Comparison of ENCODE assay signal across 12 mouse cellular contexts in genomic region chr1:131228225-131228624, GRCm38 (mm10). TPM values are rescaled to one million over a fixed set of nuclear protein-coding genes. Genes with fewer than 3 reads are reported as not detected.
DNase-seq lines count a peak whose midpoint lies in the region; ATAC-seq and TF ChIP-seq lines count a peak whose summit lies in the region.
"Had no signal": no experiment of that assay in that cellular context is flagged by ENCODE, and none has a peak within 500 bp of the region (broad histone marks: within the 10 kb centered on the region; RNA-seq: fewer than 3 reads in every experiment).

No protein-coding gene starts in this region.

- peak overlapping the region; percentile 12; the same call in 1 of the 2 replicates for H3K9ac ChIP-seq in heart, embryonic 16.5 days (ENCODE audit: low read length)
- H3K9ac ChIP-seq in intestine, postnatal 0 days (ENCODE audit: low read depth, low read length), result no peak overlapping the region

- H3K27me3 ChIP-seq in heart, embryonic 16.5 days (ENCODE audit: control insufficient read depth, insufficient read depth, low read length), result no peaks in the 10 kb centered on the region
- H3K27me3 ChIP-seq in intestine, postnatal 0 days (replicated peaks; ENCODE audit: control insufficient read depth, insufficient read depth, low read length), result no peaks in the 10 kb centered on the region

- DNase-seq in cerebellum, postnatal 36 days, result no peak
- DNase-seq in heart, adult 11 months, result no peak
- DNase-seq in lung, adult 2 months, result no peak
- no peak for DNase-seq in lung, adult 18-20 months
- DNase-seq in spleen, adult 18-20 months, result no peak
- DNase-seq: cerebellum, postnatal 25 days; left cerebral cortex, postnatal 4 days had no signal

- no peaks in the 10 kb centered on the region for H3K36me3 ChIP-seq in heart, embryonic 16.5 days (ENCODE audit: control insufficient read depth, insufficient read depth)
- no peaks in the 10 kb centered on the region for H3K36me3 ChIP-seq in intestine, postnatal 0 days (ENCODE audit: control insufficient read depth, insufficient read depth)

- peak overlapping the region; percentile 59 for H3K27ac ChIP-seq in heart, embryonic 16.5 days (ENCODE audit: low read length)
- H3K27ac ChIP-seq in intestine, postnatal 0 days (ENCODE audit: low read depth, low read length), result no peak overlapping the region
- H3K27ac ChIP-seq: macrophage had no signal

- 25% methylated on average over 7 of the region's 7 CpGs for WGBS in heart, embryonic 16.5 days
- WGBS in lung, adult 2 months, result 56% methylated on average over 7 of the region's 7 CpGs
- 32% methylated on average over 7 of the region's 7 CpGs for WGBS in intestine, postnatal 0 days

- H3K9me3 ChIP-seq in heart, embryonic 16.5 days (replicated peaks; ENCODE audit: control insufficient read depth, low read length), result no peaks in the 10 kb centered on the region
- H3K9me3 ChIP-seq in intestine, postnatal 0 days (ENCODE audit: control insufficient read depth), result no peaks in the 10 kb centered on the region

- peaks cover 29% of the 10 kb centered on the region for H3K4me1 ChIP-seq in heart, embryonic 16.5 days (ENCODE audit: control insufficient read depth, insufficient read depth, low read length)
- H3K4me1 ChIP-seq in lung, adult 2 months (ENCODE audit: control insufficient read depth, insufficient read depth, low read length), result no peaks in the 10 kb centered on the region
- H3K4me1 ChIP-seq in intestine, postnatal 0 days (replicated peaks; ENCODE audit: control insufficient read depth, insufficient read depth, low read length), result no peaks in the 10 kb centered on the region

- ATAC-seq in cerebellum, adult (ENCODE audit: insufficient number of reproducible peaks, low FRiP score, low TSS enrichment), result peak; percentile 40
- peak; percentile 76 for ATAC-seq in heart, embryonic 16.5 days (replicated peaks; ENCODE audit: extremely low read depth, insufficient read depth, low FRiP score)
- peak; percentile 72; the same call in 1 of the 2 replicates for ATAC-seq in intestine, postnatal 0 days

- peak; percentile 36; the same call in 1 of the 2 replicates for TF ChIP-seq CTCF in lung, adult 2 months (IDR thresholded peaks at IDR 0.05; ENCODE audit: insufficient read depth, low read length)
- TF ChIP-seq CTCF in intestine, postnatal 0 days (IDR thresholded peaks at IDR 0.05; ENCODE audit: low read depth), result peak; percentile 53

- peak overlapping the region; percentile 48 for H3K4me2 ChIP-seq in heart, embryonic 16.5 days (ENCODE audit: low read depth, low read length)
- H3K4me2 ChIP-seq in intestine, postnatal 0 days (replicated peaks; ENCODE audit: low read depth), result no peak overlapping the region

- TF ChIP-seq POLR2A in lung, adult 2 months (IDR thresholded peaks at IDR 0.05; ENCODE audit: borderline replicate concordance, extremely low read depth, low read depth, low read length), result no peak

- H3K4me3 ChIP-seq in heart, embryonic 16.5 days (ENCODE audit: low read length), result peak overlapping the region; percentile 10; the same call in 1 of the 2 replicates
- no peak overlapping the region for H3K4me3 ChIP-seq in lung, adult 2 months (replicated peaks; ENCODE audit: extremely low read depth, low read depth, low read length)
- H3K4me3 ChIP-seq in intestine, postnatal 0 days (ENCODE audit: low read depth, low read length), result no peak overlapping the region
- H3K4me3 ChIP-seq: myocyte had no signal

RNA-seq across cellular contexts. Expression of gene Rassf5, which starts 16.8 kb away (rescaled TPM):
- polyA plus RNA-seq in heart, embryonic 16.5 days (2015; fragmentation: Nextera tagmentation; extraction: Ambion mirVana), result 15.0 and 22.5 TPM in 2 replicates
- 18.9 and 19.1 TPM in 2 replicates for polyA plus RNA-seq in lung, adult 2 months (2012; rRNA removed)
- polyA plus RNA-seq in intestine, postnatal 0 days (2015; fragmentation: Nextera tagmentation; extraction: Ambion mirVana), result 5.8 and 6.4 TPM in 2 replicates

RNA-seq across cellular contexts. Expression of gene Ikbke, which starts 51.2 kb away (rescaled TPM):
- 4.0 and 5.0 TPM in 2 replicates for polyA plus RNA-seq in heart, embryonic 16.5 days (2015; fragmentation: Nextera tagmentation; extraction: Ambion mirVana)
- polyA plus RNA-seq in lung, adult 2 months (2012; rRNA removed), result 9.6 and 15.3 TPM in 2 replicates
- 8.3 and 10.3 TPM in 2 replicates for polyA plus RNA-seq in intestine, postnatal 0 days (2015; fragmentation: Nextera tagmentation; extraction: Ambion mirVana)
